Mouse (Mus musculus) cortical plate, adult 2 months (tissue): ENCODE results near the gene Micu1. TPM values are rescaled to one million over a fixed set of nuclear protein-coding genes. Genes with fewer than 3 reads are reported as not detected.

Source experiments
- H3K27ac ChIP-seq: fragments of 200-500 bp; 2 replicates; pipeline ENCODE4 v1.5.1; 2012; ENCODE audit warnings: low read length, control low read depth, inconsistent platforms; ENCODE audit not compliant: insufficient read depth
- H3K4me1 ChIP-seq: fragments of 200-500 bp; 2 replicates; pipeline ENCODE4 v1.6.1; 2011; ENCODE audit warnings: low read length; ENCODE audit not compliant: control insufficient read depth, insufficient read depth
- H3K4me3 ChIP-seq: fragments of 200-500 bp; 2 replicates; pipeline ENCODE4 v1.5.1; 2011; ENCODE audit warnings: mild to moderate bottlenecking, low read length, control low read depth; ENCODE audit not compliant: insufficient read depth
- CTCF ChIP-seq: fragments of 200-500 bp; IDR thresholded peaks from 2 replicates; pipeline ENCODE4 v1.5.1; 2011; ENCODE audit warnings: mild to moderate bottlenecking, control low read depth, low read length; ENCODE audit not compliant: insufficient read depth; ENCODE audit errors: extremely low read depth
- POLR2A ChIP-seq: fragments of 200-500 bp; IDR thresholded peaks from 2 replicates; pipeline ENCODE4 v1.6.1; 2011; ENCODE audit warnings: mild to moderate bottlenecking, low read length, control low read depth; ENCODE audit not compliant: insufficient read depth; ENCODE audit errors: extremely low read depth
- polyA plus RNA-seq: library from polyadenylated mRNA; depleted of rRNA; stranded (reverse); fragments of >200 nt; gene quantifications from 2 replicates; pipeline ENCODE4 v1.2.3, GENCODE M21; 2012

Micu1 gene
- polyA plus RNA-seq, 1 experiment, result 144 TPM

DNA sequence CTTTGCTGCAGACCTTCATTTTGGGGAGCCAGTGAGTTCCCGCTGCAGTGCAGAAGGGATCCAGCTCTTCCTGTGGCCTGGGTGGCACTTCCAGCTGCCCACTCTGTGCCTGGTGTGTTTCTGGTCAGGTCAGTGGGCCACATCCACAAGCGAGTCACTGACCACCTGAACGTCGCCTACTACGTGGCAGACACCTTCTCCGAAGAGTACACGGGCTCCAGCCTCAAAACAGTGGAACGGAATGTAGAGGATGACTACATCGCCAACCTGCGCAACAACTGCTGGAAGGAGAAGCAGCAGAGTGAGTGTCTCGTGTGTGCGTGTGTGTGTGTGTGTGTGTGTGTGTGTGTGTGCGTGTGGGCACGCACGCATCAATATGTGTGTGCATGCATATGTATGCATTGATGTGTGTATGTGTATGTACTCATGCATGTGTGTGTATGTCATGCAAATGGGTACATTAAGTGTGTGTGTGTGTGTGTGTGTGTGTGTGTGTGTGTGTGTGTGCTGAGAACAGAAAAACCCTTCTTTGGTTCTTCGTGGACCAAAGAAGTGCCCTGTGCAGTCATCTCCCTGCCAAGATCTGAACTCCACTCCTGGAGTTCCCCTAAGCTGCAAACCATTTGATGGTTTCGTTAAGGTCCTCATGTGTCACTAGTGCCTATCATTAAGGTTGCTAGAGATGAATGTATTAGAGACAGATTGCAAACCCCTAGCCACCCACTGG is 193.3 kb downstream of the Micu1 start:
- no peak overlapping the region for H3K4me3 ChIP-seq
- TF ChIP-seq POLR2A (no peak), CTCF (no peak)
- H3K4me1 ChIP-seq, result peaks cover 24% of the 10 kb centered on the region
- H3K27ac ChIP-seq, result peak overlapping the region; percentile 30; the same call in 1 of the 2 replicates

DNA sequence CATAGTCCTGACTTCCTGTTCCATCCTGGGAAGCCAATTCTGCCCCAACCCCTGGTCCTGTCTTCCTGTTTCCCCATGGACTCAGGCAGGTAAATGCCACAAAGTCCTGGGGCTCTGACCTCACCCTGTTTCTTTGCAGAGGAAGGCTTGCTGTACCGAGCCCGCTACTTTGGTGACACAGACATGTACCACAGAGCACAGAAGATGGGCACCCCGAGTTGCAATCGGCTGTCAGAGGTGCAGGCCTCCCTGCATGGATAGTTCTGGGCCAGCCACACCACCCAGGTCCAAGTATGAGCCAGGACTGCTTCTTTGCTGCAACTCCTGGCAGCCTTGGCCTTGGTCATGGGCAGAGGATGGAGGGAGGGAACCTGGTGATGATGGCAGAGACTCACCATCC is 193.9 kb downstream of the Micu1 start:
- Histone ChIP-seq H3K27ac (peak overlapping the region; percentile 30), H3K4me3 (no peak overlapping the region), H3K4me1 (peaks cover 29% of the 10 kb centered on the region)
- no peak for TF ChIP-seq CTCF
- no peak for TF ChIP-seq POLR2A

DNA sequence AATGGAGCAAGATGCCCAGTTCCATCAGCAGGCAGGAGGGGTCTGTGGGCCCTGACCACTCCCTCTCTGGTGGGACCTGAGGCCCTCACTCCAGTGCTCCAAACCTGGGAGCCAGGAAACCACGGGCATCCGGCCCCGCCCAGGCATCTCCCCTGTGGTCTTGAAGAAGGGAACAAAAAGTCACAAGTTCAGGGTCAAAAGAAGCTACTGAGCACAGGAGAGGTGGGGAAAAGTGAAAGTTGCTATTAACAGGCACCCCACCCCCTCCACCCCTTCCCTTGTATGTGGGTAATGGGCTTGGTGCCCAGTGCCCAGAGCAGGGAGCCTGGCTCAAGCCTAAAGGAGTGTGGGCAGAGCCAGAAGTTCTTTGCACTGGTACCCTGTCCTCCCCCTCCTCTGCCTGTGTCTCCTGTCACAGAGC is 194.6 kb downstream of the Micu1 start:
- peaks cover 31% of the 10 kb centered on the region for H3K4me1 ChIP-seq
- TF ChIP-seq POLR2A (no peak), CTCF (no peak)
- H3K27ac ChIP-seq, result peak overlapping the region; percentile 80
- no peak overlapping the region for H3K4me3 ChIP-seq

DNA sequence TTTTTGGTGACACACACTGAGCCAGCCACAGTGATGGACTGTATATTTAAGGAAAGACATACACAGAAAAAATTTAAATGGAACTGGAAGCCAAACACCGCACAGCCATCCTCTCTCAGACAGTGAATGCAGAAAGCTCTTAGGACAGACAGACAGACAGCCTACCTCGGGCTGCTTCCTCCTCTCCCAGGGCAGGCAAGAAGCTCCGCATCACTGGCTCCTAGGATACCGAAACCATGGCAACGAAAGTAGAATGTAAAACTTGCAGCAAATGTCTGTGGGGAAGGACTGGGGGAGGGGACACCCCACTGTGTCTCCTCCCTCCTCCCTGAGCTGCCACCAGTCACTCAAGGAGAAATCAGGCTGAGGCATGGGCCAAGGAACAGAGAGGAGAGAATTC is 195.2 kb downstream of the Micu1 start:
- Histone ChIP-seq H3K27ac (peak overlapping the region; percentile 80), H3K4me3 (no peak overlapping the region), H3K4me1 (peaks cover 34% of the 10 kb centered on the region)
- TF ChIP-seq CTCF (no peak), POLR2A (peak; percentile 61; the same call in 1 of the 2 replicates)

DNA sequence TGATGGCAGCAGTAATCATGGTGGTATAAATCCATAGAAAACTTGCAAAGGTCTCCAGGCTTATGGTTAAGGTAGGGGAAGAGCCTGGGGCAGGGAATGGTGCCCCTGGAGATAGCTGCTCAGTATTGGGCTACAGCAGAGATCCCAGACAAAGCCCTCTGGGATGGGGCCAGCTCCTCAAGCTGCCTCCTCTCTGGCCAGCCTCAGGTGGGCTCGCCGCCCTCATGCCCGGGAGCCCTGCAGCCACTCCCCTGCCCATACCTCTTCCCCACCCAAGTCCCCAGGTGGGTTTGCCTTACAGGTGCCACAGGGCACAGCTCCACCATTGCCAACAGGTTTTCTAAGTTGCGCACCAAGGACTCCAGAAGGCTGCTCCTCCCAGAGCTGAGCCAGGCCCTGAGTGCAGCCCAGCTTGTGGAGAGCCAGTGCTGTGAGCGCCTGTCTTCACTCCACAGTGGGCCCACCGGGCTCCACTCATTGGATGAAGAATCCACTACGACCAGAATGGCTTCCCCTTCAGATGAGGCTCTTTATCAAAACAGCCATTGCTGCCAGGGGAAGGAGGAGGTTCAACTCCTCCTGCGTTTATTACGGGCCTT is 196.0 kb downstream of the Micu1 start:
- H3K27ac ChIP-seq, result peak overlapping the region; percentile 73; the same call in 1 of the 2 replicates
- peaks cover 34% of the 10 kb centered on the region for H3K4me1 ChIP-seq
- no peak overlapping the region for H3K4me3 ChIP-seq
- TF ChIP-seq CTCF (no peak), POLR2A (no peak)

DNA sequence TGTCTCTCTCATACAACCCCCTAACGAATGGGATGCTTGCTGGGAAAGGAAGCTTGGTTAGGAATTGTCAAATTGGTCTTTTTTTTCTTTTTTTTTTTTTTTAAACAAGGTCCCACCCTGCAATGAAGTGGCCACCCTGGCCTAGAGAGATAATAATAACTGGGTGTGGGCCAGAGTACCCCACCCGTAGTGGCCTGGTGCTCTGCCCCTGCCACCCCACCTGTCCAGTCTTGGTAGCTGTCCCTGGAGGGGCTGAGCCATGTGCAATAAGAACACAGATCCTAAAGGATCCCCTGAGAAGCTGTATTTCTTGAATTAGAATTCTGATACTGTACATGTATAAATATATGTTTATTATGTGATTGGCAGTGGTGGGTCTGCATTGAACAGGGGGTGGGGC is 196.7 kb downstream of the Micu1 start:
- Histone ChIP-seq H3K27ac (peak overlapping the region; percentile 91), H3K4me1 (peaks cover 36% of the 10 kb centered on the region), H3K4me3 (no peak overlapping the region)
- TF ChIP-seq CTCF, result no peak
- no peak for TF ChIP-seq POLR2A

DNA sequence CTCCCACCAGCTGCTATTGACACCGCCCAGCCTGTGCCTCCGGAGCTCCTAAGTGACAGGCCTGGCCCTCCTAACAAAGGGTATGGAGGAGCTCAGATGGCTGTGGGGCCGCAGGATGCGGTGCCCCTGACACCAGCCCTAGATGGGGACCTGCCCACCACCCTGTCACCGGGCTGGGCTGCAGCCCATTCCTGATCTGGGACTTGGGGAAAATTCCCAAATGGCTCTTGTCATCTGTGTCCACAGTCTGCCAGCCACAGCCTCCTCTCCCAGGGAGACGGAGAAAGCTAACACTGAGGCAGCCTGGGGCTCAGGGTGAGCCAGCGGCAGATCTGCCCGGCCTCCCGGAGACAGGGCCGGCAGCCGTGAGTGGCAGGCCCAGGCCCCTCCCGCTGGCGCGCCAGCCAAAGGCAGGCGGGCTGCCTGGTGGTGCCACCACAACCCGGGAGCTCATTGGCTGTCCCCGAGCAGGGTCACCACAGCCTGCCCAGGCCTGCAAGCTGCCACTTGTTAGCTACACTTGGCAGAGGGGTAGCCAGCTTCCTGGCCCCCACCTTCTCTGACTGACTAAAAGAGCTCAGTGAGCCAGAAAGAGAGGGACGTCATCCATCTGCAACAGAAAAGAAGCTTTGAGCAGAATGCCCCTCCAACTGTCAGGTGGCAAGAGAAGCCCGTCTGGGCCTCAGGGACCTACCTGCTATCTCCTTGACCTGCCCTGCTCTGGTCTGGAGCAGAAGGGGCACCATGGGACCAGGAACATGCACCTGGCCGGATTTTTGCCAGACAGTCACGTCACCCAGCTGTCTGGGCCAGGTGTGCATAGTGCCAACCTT is 197.3 kb downstream of the Micu1 start:
- no peak overlapping the region for H3K4me3 ChIP-seq
- H3K27ac ChIP-seq, result peak overlapping the region; percentile 91
- TF ChIP-seq CTCF (no peak), POLR2A (peak; percentile 84)
- peaks cover 36% of the 10 kb centered on the region for H3K4me1 ChIP-seq

DNA sequence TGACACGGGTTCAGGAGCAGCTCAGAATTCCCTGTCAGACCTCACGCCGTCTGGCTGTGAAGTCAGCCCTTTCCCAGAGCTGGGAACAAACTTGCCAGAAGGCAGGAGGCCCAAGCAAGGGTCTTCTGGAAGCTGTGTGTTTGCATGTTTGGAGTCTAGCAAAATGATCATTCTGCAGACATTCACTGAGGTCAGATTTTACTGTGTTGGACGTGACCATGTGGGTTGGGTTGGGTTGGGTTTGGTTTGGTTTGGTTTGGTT is 197.8 kb downstream of the Micu1 start:
- Histone ChIP-seq H3K4me3 (no peak overlapping the region), H3K4me1 (peaks cover 35% of the 10 kb centered on the region), H3K27ac (peak overlapping the region; percentile 91)
- TF ChIP-seq POLR2A (no peak), CTCF (no peak)

DNA sequence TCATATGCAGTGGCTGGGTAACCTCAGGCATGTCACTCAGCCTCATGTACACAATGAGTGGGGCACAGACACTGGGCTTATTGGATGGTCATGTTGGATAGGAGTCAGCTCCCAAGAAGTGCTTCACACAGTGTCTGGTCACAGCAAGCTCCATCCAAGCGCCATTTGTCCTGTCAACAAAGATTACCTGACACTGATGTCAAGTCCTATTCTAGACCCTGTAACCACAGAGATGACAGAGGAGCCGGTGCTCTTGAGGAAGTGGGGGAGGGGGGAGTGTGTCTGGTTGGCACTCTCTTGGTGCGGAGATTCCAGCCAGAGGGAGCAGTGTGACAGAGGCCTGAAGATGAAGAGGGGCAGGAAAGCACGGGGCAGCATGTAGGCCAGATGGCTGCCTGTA is 198.7 kb downstream of the Micu1 start:
- TF ChIP-seq POLR2A (no peak), CTCF (no peak)
- Histone ChIP-seq H3K27ac (0 out of 2 replicates have a peak overlapping the region, but pooled peaks have one; percentile 0), H3K4me3 (no peak overlapping the region), H3K4me1 (peaks cover 35% of the 10 kb centered on the region)
